Mouse (Mus musculus): ENCODE data around the gene Glipr2.

Glipr2 gene

GRCm38 (mm10) chr4:43970393-43971330 is 13.5 kb downstream of the Glipr2 start:
- DNase-seq (ENCODE audit: low spot score in 2 of 2): no peak

- no peak for DNase-seq (ENCODE audit: low spot score in 2 of 2)
These were observed 14.4 kb downstream of the Glipr2 start for GRCm38 (mm10) chr4:43971541-43972136.

DNA sequence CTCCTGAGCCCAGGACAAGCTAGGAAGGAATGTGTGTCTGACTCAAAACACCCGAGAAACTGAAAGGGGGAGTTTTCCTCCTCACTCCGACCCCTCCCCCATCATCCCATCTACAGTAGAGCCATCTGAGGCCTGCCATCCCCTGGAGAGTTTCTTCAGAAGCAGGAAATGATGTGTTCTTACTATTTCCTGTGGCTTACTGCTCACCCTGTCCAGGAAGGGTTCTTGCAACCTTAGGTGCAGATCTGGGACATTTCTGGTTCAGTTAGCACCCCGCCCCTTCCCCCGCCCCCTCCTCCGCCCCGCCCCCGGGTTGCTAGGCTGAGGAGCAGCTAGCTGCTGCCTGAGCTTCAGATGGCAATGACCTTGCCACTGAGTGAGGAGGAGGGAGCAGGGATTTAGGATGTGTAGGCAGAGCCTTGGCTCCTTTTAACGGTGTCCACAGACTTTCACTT is 15.0 kb downstream of the Glipr2 start:
- no peak for DNase-seq (ENCODE audit: low spot score in 2 of 2)

- no peak for DNase-seq (ENCODE audit: low spot score in 2 of 2)
These were observed 16.4 kb downstream of the Glipr2 start for GRCm38 (mm10) chr4:43973526-43973981.

- no peak for DNase-seq (ENCODE audit: low spot score in 2 of 2)
These were observed 17.9 kb downstream of the Glipr2 start for GRCm38 (mm10) chr4:43974914-43975616.

GRCm38 (mm10) chr4:43976223-43976740 is 19.1 kb downstream of the Glipr2 start:
- no peak for DNase-seq (ENCODE audit: low spot score in 2 of 2)

- DNase-seq (ENCODE audit: low spot score in 2 of 2): no peak
These were observed 21.6 kb downstream of the Glipr2 start for GRCm38 (mm10) chr4:43978521-43979443.

GRCm38 (mm10) chr4:43979746-43980145 is 22.5 kb downstream of the Glipr2 start:
- DNase-seq (ENCODE audit: low spot score in 2 of 2): no peak

DNA sequence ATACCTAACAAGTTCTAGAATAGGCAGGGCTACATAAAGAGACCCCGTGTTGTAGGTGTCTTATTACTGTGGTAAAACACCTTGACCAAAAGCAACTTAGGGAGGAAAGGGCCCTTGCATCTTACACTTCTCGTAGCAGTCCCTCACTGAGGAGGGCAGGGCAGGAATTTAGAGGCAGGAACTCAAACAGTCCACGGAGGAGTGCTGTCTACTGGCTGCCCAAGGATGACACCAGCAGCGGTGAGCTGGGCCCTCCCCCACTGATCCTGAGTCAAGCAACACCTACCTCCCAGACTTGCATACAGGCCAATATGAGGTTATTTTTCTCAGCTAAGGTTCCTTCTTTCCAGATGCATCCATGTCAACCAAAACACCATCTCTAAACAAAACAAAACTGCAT is 23.0 kb downstream of the Glipr2 start:
- DNase-seq (ENCODE audit: low spot score in 2 of 2): no peak

DNA sequence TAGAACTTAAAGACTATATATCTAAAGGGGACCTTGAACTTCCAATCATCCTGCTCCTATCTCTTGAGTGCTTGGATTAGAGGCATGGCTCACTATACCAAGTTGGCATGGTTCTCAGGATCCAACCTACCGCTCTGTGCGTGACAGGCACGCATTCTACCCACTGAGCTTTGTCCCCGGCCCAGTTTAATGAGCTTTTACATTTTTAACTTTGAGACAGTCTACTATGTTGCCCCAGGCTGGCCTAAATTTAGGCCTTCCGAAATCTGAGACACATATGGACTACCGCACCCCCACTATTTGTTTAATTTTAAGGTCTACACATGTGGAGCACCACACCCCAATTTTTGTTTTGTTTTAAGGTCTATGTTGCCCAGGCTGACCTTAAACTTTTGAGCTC is 23.6 kb downstream of the Glipr2 start:
- DNase-seq (ENCODE audit: low spot score in 2 of 2): no peak

GRCm38 (mm10) chr4:43981251-43981650 is 24.1 kb downstream of the Glipr2 start:
- no peak for DNase-seq (ENCODE audit: low spot score in 2 of 2)

DNA sequence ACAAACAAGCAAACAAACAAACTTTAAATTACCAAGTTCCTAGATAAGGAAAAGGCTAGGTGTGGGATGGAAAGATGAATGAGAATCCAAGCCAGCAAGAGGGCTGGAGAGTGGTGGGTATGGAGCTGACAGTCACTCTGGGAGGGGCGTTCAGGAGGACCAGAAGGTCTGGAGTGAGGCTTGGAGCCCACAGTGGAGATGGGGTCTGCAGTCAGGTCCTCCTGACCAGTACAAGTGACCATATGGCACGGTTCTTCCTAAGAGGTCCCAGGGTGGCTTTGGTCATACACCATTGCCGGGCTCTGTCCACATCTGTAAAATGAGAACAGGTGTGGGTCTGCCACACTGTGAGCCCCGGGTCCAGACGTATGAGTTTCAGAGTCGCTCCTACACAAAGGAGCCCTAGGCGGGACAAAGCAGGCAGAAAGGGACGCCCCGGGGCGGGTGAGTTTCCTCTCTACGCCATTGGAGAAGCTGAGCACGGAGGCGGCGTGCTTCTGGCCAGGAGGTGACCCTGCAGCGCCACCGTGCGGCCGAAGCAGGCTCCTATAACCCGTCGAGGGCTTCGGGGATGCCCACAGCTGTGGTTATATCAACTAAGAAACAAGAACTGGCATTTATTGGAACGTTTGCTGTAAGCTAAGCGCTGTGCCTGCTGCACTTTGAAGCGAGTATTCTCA is 25.0 kb downstream of the Glipr2 start:
- peak; percentile 88 to 89 for DNase-seq (ENCODE audit: low spot score in 2 of 2)

GRCm38 (mm10) chr4:43983181-43983580 is 26.0 kb downstream of the Glipr2 start, which contains the start of gene Ccin:
Ccin (plus strand) TSS chr4:43983483.
- no peak for DNase-seq (ENCODE audit: low spot score in 2 of 2)

- no peak for DNase-seq (ENCODE audit: low spot score in 2 of 2)
These were observed 26.6 kb downstream of the Glipr2 start for GRCm38 (mm10) chr4:43983756-43984155.

- DNase-seq (ENCODE audit: low spot score in 2 of 2): no peak
These were observed 27.1 kb downstream of the Glipr2 start for GRCm38 (mm10) chr4:43984326-43984725.

DNA sequence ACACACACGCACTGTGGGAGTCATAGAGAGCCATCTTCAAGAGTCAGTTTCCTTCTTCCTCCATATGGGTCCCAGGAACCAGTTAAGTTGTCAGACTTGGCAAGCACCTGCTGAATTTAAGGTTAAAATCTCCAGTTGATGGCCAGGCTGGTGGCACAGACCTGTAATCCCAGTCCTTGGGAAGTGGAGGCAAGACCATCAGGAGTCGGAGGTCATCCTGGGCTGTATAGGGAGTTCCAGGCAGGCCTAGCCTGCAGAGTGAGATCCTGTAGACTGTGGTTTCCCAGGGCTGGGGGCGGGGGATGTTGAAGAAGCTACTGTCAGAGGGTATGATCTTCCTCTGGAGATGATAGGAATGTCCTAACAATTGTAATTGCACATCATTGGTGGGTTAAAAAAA is 31.8 kb downstream of the Glipr2 start:
- no peak for DNase-seq (ENCODE audit: low spot score in 2 of 2)

DNA sequence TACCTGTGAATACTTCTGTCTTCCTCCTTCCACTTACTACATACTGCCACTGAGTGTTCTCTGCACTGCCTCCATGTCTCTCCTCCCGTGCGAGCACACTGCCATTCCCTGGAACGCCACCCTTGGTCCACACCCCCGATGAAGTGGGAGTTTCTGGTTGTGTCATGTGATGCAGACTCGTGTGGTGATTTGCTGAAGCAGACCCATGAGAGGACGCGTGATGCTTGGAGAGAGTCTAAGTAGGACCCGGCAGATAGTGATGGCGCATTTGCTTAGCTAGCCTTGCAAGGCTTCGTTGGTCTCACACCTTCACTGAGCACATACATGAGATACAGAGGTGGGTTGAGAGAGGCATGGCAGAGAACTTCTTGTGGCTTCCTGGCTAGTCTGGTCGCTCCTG is 35.9 kb downstream of the Glipr2 start:
- no peak for DNase-seq (ENCODE audit: low spot score in 2 of 2)

- no peak for DNase-seq (ENCODE audit: low spot score in 2 of 2)
These were observed 37.1 kb downstream of the Glipr2 start for GRCm38 (mm10) chr4:43994342-43994741.

DNA sequence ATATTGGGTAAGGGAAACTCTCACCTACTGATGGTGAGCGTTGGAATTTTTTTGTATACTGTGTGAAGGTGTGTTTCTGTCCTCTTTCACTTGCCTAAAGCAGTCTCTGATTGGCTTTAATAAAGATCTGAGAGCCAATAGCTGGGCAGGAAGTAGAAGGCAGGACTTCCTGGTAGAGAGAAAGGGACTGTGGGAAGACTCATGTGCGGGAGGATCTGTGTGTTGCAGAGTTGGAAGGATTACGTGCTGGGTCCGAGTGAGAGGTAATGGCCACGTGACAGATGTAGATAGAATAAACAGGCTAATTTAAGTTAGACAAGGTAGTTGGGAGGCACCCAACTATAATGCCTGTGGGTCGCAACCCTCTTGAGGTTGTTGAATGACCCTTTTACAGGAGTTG is 46.4 kb downstream of the Glipr2 start:
- no peak for DNase-seq (ENCODE audit: low spot score in 2 of 2)

- DNase-seq (ENCODE audit: low spot score in 2 of 2): no peak
These were observed 46.9 kb downstream of the Glipr2 start, which contains the start of gene Clta for GRCm38 (mm10) chr4:44004126-44004525. Clta (plus strand) TSS chr4:44004452.
